In genomic region chr16:39699201-39699600, GRCm38 (mm10) we compare ENCODE assay signal across 18 mouse cellular contexts.
"Had no signal": no experiment of that assay in that cellular context is flagged by ENCODE, and none has a peak within 500 bp of the region (broad histone marks: within the 10 kb centered on the region; RNA-seq: fewer than 3 reads in every experiment).

No protein-coding gene starts in this region.

- H3K27ac ChIP-seq: midbrain, embryonic 10.5 days; midbrain, embryonic 12.5 days; neural tube, embryonic 13.5 days; neural tube, embryonic 15.5 days had no signal

- H3K4me3 ChIP-seq: midbrain, embryonic 10.5 days; midbrain, embryonic 12.5 days; myocyte; neural tube, embryonic 13.5 days; neural tube, embryonic 15.5 days had no signal

- DNase-seq: lung, adult 18-20 months; lung, embryonic 14.5 days; lung, postnatal 10 days; lung, postnatal 4 days; midbrain, embryonic 14.5 days; retina, postnatal 1 day; right cerebral cortex, postnatal 25 days; right cerebral cortex, postnatal 4 days; spleen, adult 18-20 months; thymus, adult 18-20 months; thymus, postnatal 14 days; thymus, postnatal 36 days had no signal

- ATAC-seq: midbrain, embryonic 16.5 days had no signal
